Comparison of ENCODE assay signal across 8 mouse cellular contexts in the genomic region with DNA sequence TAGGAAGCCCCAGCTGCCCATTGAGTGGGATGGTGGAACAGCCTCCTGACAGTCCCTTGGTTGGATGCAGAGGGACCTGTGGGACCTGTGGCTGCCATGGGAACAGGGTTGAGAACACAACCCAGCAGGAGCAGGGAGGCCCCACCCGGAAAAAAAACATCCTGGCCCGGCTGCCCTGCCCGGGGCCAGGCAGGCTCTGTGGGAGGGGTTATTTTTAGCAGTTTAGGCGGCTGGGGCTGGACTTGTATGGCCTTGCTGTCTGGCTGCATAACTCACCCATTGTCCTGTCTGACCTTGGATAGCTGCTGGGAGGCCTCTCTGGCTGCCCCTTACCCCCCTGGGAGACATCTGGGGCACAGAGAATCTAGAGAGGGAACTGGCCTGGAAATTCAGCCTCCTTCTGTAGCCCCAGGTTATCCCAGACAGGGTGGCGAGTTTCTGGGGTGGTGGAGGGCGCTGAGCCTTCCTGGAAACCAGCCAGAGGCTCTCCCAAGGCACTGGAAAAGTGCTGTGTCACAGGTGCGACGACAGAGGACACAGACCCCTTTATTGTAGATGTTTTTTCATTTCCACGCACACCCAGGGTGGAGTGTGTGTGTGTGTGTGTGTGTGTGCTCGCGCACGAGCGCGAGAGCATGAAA. TPM values are rescaled to one million over a fixed set of nuclear protein-coding genes. Genes with fewer than 3 reads are reported as not detected.
DNase-seq lines count a peak whose midpoint lies in the region; ATAC-seq and TF ChIP-seq lines count a peak whose summit lies in the region.

No protein-coding gene starts in this region.

- H3K27me3 ChIP-seq in forebrain, postnatal 0 days (ENCODE audit: insufficient read depth, low read length): peaks cover 24% of the 10 kb centered on the region; the same call in 1 of the 2 replicates
- H3K27me3 ChIP-seq in hindbrain, embryonic 13.5 days: peaks cover 38% of the 10 kb centered on the region
- H3K27me3 ChIP-seq in neural tube, embryonic 14.5 days (ENCODE audit: control insufficient read depth, insufficient read depth, low read length): peaks cover 23% of the 10 kb centered on the region

- no peak overlapping the region for H3K4me3 ChIP-seq in forebrain, postnatal 0 days (ENCODE audit: low read depth, low read length)
- no peak overlapping the region for H3K4me3 ChIP-seq in hindbrain, embryonic 13.5 days
- H3K4me3 ChIP-seq in neural tube, embryonic 14.5 days (ENCODE audit: low read depth, low read length): no peak overlapping the region

- 37% methylated on average over 14 of the region's 14 CpGs for WGBS in forebrain, postnatal 0 days
- WGBS in hindbrain, embryonic 13.5 days: 40% methylated on average over 14 of the region's 14 CpGs
- WGBS in neural tube, embryonic 14.5 days: 34% methylated on average over 14 of the region's 14 CpGs

- H3K36me3 ChIP-seq in forebrain, postnatal 0 days (ENCODE audit: insufficient read depth): no peaks in the 10 kb centered on the region
- no peaks in the 10 kb centered on the region for H3K36me3 ChIP-seq in hindbrain, embryonic 13.5 days
- H3K36me3 ChIP-seq in neural tube, embryonic 14.5 days (ENCODE audit: control insufficient read depth, insufficient read depth, low read length): no peaks in the 10 kb centered on the region

- peak; percentile 58 to 74 for DNase-seq in urinary bladder, postnatal 36 days (ENCODE audit: low spot score in 2 of 2)
- DNase-seq in urinary bladder, postnatal 25 days (ENCODE audit: low spot score): no peak
- no peak for DNase-seq in forebrain, postnatal 0 days
- peak; percentile 63 for DNase-seq in liver
- no peak for DNase-seq in layer of hippocampus, postnatal 36 days
- DNase-seq in layer of hippocampus, adult 11-12 months (ENCODE audit: low spot score): no peak

- H3K27ac ChIP-seq in forebrain, postnatal 0 days (ENCODE audit: low read depth, low read length): 0 out of 2 replicates have a peak overlapping the region, but pooled peaks have one; percentile 9
- peak overlapping the region; percentile 12; the same call in 1 of the 2 replicates for H3K27ac ChIP-seq in hindbrain, embryonic 13.5 days
- no peak overlapping the region for H3K27ac ChIP-seq in neural tube, embryonic 14.5 days (ENCODE audit: low read depth, low read length)

- no peak for ATAC-seq in forebrain, postnatal 0 days
- ATAC-seq in hindbrain, embryonic 13.5 days (ENCODE audit: low FRiP score): no peak
- 0 out of 2 replicates have a peak, but pooled peaks have one; percentile 25 for ATAC-seq in neural tube, embryonic 14.5 days (ENCODE audit: low read depth)

- no peaks in the 10 kb centered on the region for H3K4me1 ChIP-seq in forebrain, postnatal 0 days (ENCODE audit: insufficient read depth)
- peaks cover 57% of the 10 kb centered on the region for H3K4me1 ChIP-seq in hindbrain, embryonic 13.5 days (replicated peaks)
- peaks cover 4% of the 10 kb centered on the region for H3K4me1 ChIP-seq in neural tube, embryonic 14.5 days (ENCODE audit: control insufficient read depth, insufficient read depth, low read length)

- TF ChIP-seq CTCF in forebrain, postnatal 0 days (IDR thresholded peaks at IDR 0.05; ENCODE audit: low read depth): no peak

- H3K9ac ChIP-seq in forebrain, postnatal 0 days: no peak overlapping the region
- no peak overlapping the region for H3K9ac ChIP-seq in hindbrain, embryonic 13.5 days
- no peak overlapping the region for H3K9ac ChIP-seq in neural tube, embryonic 14.5 days (replicated peaks; ENCODE audit: low read depth, low read length)

- no peaks in the 10 kb centered on the region for H3K9me3 ChIP-seq in forebrain, postnatal 0 days (ENCODE audit: low read length)
- no peaks in the 10 kb centered on the region for H3K9me3 ChIP-seq in hindbrain, embryonic 13.5 days
- H3K9me3 ChIP-seq in neural tube, embryonic 14.5 days (ENCODE audit: control insufficient read depth, low read length): no peaks in the 10 kb centered on the region

- H3K4me2 ChIP-seq in forebrain, postnatal 0 days (ENCODE audit: low read depth): no peak overlapping the region
- no peak overlapping the region for H3K4me2 ChIP-seq in hindbrain, embryonic 13.5 days
- H3K4me2 ChIP-seq in neural tube, embryonic 14.5 days (ENCODE audit: low read depth, low read length): no peak overlapping the region

RNA-seq across cellular contexts. Expression of a gene that starts 17.3 kb away (rescaled TPM):
- 94.7 and 130 TPM in 2 replicates for total RNA-seq in forebrain, postnatal 0 days (2014; rRNA removed)
- 281 and 287 TPM in 2 replicates for polyA plus RNA-seq in forebrain, postnatal 0 days (2015; fragmentation: Nextera tagmentation; extraction: Ambion mirVana)
- 129 and 133 TPM in 2 replicates for polyA plus RNA-seq in hindbrain, embryonic 13.5 days (2015; fragmentation: Nextera tagmentation; extraction: Ambion mirVana)
- polyA plus RNA-seq in neural tube, embryonic 14.5 days (2014; fragmentation: Nextera tagmentation; extraction: Ambion mirVana): 161 and 177 TPM in 2 replicates
- 100 to 1,000 TPM; 402 to 404 TPM for total RNA-seq in layer of hippocampus, postnatal 36 days (2021)

RNA-seq across cellular contexts. Expression of a gene that starts 22.9 kb away (rescaled TPM):
- 10.5 and 13.0 TPM in 2 replicates for total RNA-seq in forebrain, postnatal 0 days (2014; rRNA removed)
- polyA plus RNA-seq in forebrain, postnatal 0 days (2015; fragmentation: Nextera tagmentation; extraction: Ambion mirVana): 6.6 and 7.8 TPM in 2 replicates
- 3.9 and 4.5 TPM in 2 replicates for polyA plus RNA-seq in hindbrain, embryonic 13.5 days (2015; fragmentation: Nextera tagmentation; extraction: Ambion mirVana)
- 3.5 and 4.0 TPM in 2 replicates for polyA plus RNA-seq in neural tube, embryonic 14.5 days (2014; fragmentation: Nextera tagmentation; extraction: Ambion mirVana)
- total RNA-seq in layer of hippocampus, postnatal 36 days (2021): 1 to 10 TPM; 4.4 to 4.6 TPM

RNA-seq across cellular contexts. Expression of a gene that starts 26.4 kb away (rescaled TPM):
- total RNA-seq in forebrain, postnatal 0 days (2014; rRNA removed): 0.46 and 0.86 TPM in 2 replicates
- 0.29 and 0.58 TPM in 2 replicates for polyA plus RNA-seq in forebrain, postnatal 0 days (2015; fragmentation: Nextera tagmentation; extraction: Ambion mirVana)
- polyA plus RNA-seq in hindbrain, embryonic 13.5 days (2015; fragmentation: Nextera tagmentation; extraction: Ambion mirVana): 1.5 and 2.0 TPM in 2 replicates
- 0.88 and 0.98 TPM in 2 replicates for polyA plus RNA-seq in neural tube, embryonic 14.5 days (2014; fragmentation: Nextera tagmentation; extraction: Ambion mirVana)
- total RNA-seq in layer of hippocampus, postnatal 36 days (2021): 1 to 10 TPM; 1.9 to 2.4 TPM

RNA-seq across cellular contexts. Expression of a gene that starts 26.8 kb away (rescaled TPM):
- total RNA-seq in forebrain, postnatal 0 days (2014; rRNA removed): 4.2 and 5.0 TPM in 2 replicates
- polyA plus RNA-seq in forebrain, postnatal 0 days (2015; fragmentation: Nextera tagmentation; extraction: Ambion mirVana): 1.2 and 1.9 TPM in 2 replicates
- 1.9 and 2.3 TPM in 2 replicates for polyA plus RNA-seq in hindbrain, embryonic 13.5 days (2015; fragmentation: Nextera tagmentation; extraction: Ambion mirVana)
- polyA plus RNA-seq in neural tube, embryonic 14.5 days (2014; fragmentation: Nextera tagmentation; extraction: Ambion mirVana): 3.1 TPM in 2 replicates
- 1 to 10 TPM; 7.1 to 8.0 TPM for total RNA-seq in layer of hippocampus, postnatal 36 days (2021)

RNA-seq across cellular contexts. Expression of a gene that starts 34.5 kb away (rescaled TPM):
- 56.7 and 67.8 TPM in 2 replicates for total RNA-seq in forebrain, postnatal 0 days (2014; rRNA removed)
- polyA plus RNA-seq in forebrain, postnatal 0 days (2015; fragmentation: Nextera tagmentation; extraction: Ambion mirVana): 60.7 and 63.6 TPM in 2 replicates
- 76.4 and 78.2 TPM in 2 replicates for polyA plus RNA-seq in hindbrain, embryonic 13.5 days (2015; fragmentation: Nextera tagmentation; extraction: Ambion mirVana)
- polyA plus RNA-seq in neural tube, embryonic 14.5 days (2014; fragmentation: Nextera tagmentation; extraction: Ambion mirVana): 81.5 and 91.0 TPM in 2 replicates
- total RNA-seq in layer of hippocampus, postnatal 36 days (2021): 10 to 100 TPM; 55.1 to 58.2 TPM

Comparison
In these comparisons a context has a peak if more than half of its experiments do, and no peak if none do; other contexts are left out.
1. DNase-seq: peak in urinary bladder, postnatal 36 days (2 of 2) and liver (single experiment); none in urinary bladder, postnatal 25 days (single experiment), forebrain, postnatal 0 days (single experiment), layer of hippocampus, postnatal 36 days (0 of 2) and layer of hippocampus, adult 11-12 months (single experiment).